Comparison of ENCODE assay signal across 21 mouse cellular contexts in genomic region chr2:50738936-50739598, GRCm38 (mm10).
DNase-seq lines count a peak whose midpoint lies in the region; ATAC-seq lines count a peak whose summit lies in the region.
"Had no signal": no experiment of that assay in that cellular context is flagged by ENCODE, and none has a peak within 500 bp of the region (broad histone marks: within the 10 kb centered on the region; RNA-seq: fewer than 3 reads in every experiment).

No protein-coding gene starts in this region.

- 55% methylated on average over 8 of the region's 8 CpGs for WGBS in hindbrain, embryonic 11.5 days
- 39% methylated on average over 8 of the region's 8 CpGs for WGBS in hindbrain, embryonic 16.5 days
- WGBS in forebrain, embryonic 14.5 days, result 61% methylated on average over 8 of the region's 8 CpGs
- WGBS in hindbrain, embryonic 15.5 days, result 43% methylated on average over 8 of the region's 8 CpGs
- 46% methylated on average over 8 of the region's 8 CpGs for WGBS in midbrain, embryonic 16.5 days

- H3K4me1 ChIP-seq in hindbrain, embryonic 11.5 days (replicated peaks; ENCODE audit: control insufficient read depth, insufficient read depth, low read length), result 0 out of 2 replicates have a peak, but pooled peaks cover 5% of the 10 kb centered on the region
- H3K4me1 ChIP-seq in hindbrain, embryonic 16.5 days (ENCODE audit: control insufficient read depth, insufficient read depth, low read depth, low read length), result no peaks in the 10 kb centered on the region
- peaks cover 4% of the 10 kb centered on the region; the same call in 1 of the 2 replicates for H3K4me1 ChIP-seq in forebrain, embryonic 14.5 days (ENCODE audit: control insufficient read depth, insufficient read depth, low read length)
- H3K4me1 ChIP-seq in hindbrain, embryonic 15.5 days (replicated peaks), result peaks cover 9% of the 10 kb centered on the region
- H3K4me1 ChIP-seq in midbrain, embryonic 16.5 days (ENCODE audit: control insufficient read depth, insufficient read depth, low read length), result peaks cover 13% of the 10 kb centered on the region; the same call in 1 of the 2 replicates
- H3K4me1 ChIP-seq: heart, embryonic 13.5 days; intestine, embryonic 15.5 days; liver, embryonic 15.5 days had no signal

- ATAC-seq in hindbrain, embryonic 11.5 days (ENCODE audit: low FRiP score), result peak; percentile 65
- no peak for ATAC-seq in hindbrain, embryonic 16.5 days
- ATAC-seq in forebrain, embryonic 14.5 days, result peak; percentile 44; the same call in 1 of the 2 replicates
- peak; percentile 30; the same call in 1 of the 2 replicates for ATAC-seq in hindbrain, embryonic 15.5 days (ENCODE audit: low FRiP score, low read depth)
- ATAC-seq in midbrain, embryonic 16.5 days, result peak; percentile 31; the same call in 1 of the 2 replicates
- ATAC-seq in monocyte, adult 5-6 weeks (replicated peaks; ENCODE audit: insufficient number of reproducible peaks, low FRiP score, low TSS enrichment, poor library complexity, severe bottlenecking), result no peak
- ATAC-seq: intestine, embryonic 15.5 days had no signal

- peak; percentile 31 for DNase-seq in hindbrain, embryonic 11.5 days (ENCODE audit: low spot score)
- DNase-seq in forebrain, embryonic 14.5 days (ENCODE audit: low spot score), result peak; percentile 25
- no peak for DNase-seq in layer of hippocampus, postnatal 36 days
- DNase-seq: adrenal gland, postnatal 10 days; cerebellum, adult 11 months; cerebellum, postnatal 10 days; heart, postnatal 36 days; kidney, adult 9 months; kidney, postnatal 25 days; retina, postnatal 1 day; right cerebral cortex, postnatal 4 days; thymus, adult 2 months had no signal

- no peaks in the 10 kb centered on the region for H3K9me3 ChIP-seq in hindbrain, embryonic 11.5 days (ENCODE audit: control insufficient read depth, low read length)
- no peaks in the 10 kb centered on the region for H3K9me3 ChIP-seq in hindbrain, embryonic 16.5 days (ENCODE audit: control insufficient read depth, low read length)
- H3K9me3 ChIP-seq in forebrain, embryonic 14.5 days (replicated peaks; ENCODE audit: control insufficient read depth, low read length), result no peaks in the 10 kb centered on the region
- no peaks in the 10 kb centered on the region for H3K9me3 ChIP-seq in hindbrain, embryonic 15.5 days
- H3K9me3 ChIP-seq in midbrain, embryonic 16.5 days (replicated peaks; ENCODE audit: control insufficient read depth, low read length, poor library complexity, severe bottlenecking), result no peaks in the 10 kb centered on the region
- H3K9me3 ChIP-seq: heart, embryonic 13.5 days; intestine, embryonic 15.5 days; limb, embryonic 15.5 days; liver, embryonic 15.5 days had no signal

- no peaks in the 10 kb centered on the region for H3K27me3 ChIP-seq in hindbrain, embryonic 11.5 days (ENCODE audit: control insufficient read depth, insufficient read depth, low read length)
- H3K27me3 ChIP-seq in hindbrain, embryonic 16.5 days (replicated peaks; ENCODE audit: control insufficient read depth, insufficient read depth, low read length), result no peaks in the 10 kb centered on the region
- H3K27me3 ChIP-seq in forebrain, embryonic 14.5 days (replicated peaks; ENCODE audit: control insufficient read depth, insufficient read depth, low read length), result no peaks in the 10 kb centered on the region
- H3K27me3 ChIP-seq in hindbrain, embryonic 15.5 days, result no peaks in the 10 kb centered on the region
- no peaks in the 10 kb centered on the region for H3K27me3 ChIP-seq in midbrain, embryonic 16.5 days (ENCODE audit: control insufficient read depth, insufficient read depth, low read depth, low read length)
- H3K27me3 ChIP-seq: heart, embryonic 13.5 days; intestine, embryonic 15.5 days; limb, embryonic 15.5 days; liver, embryonic 15.5 days had no signal

- peak overlapping the region; percentile 68 for H3K27ac ChIP-seq in hindbrain, embryonic 11.5 days (ENCODE audit: low read depth, low read length)
- H3K27ac ChIP-seq in hindbrain, embryonic 16.5 days (ENCODE audit: low read depth, low read length), result no peak overlapping the region
- H3K27ac ChIP-seq in forebrain, embryonic 14.5 days (ENCODE audit: low read depth, low read length), result 0 out of 2 replicates have a peak overlapping the region, but pooled peaks have one; percentile 11
- no peak overlapping the region for H3K27ac ChIP-seq in hindbrain, embryonic 15.5 days (replicated peaks)
- H3K27ac ChIP-seq in midbrain, embryonic 16.5 days (ENCODE audit: low read length), result no peak overlapping the region
- H3K27ac ChIP-seq: heart, embryonic 13.5 days; intestine, embryonic 15.5 days; limb, embryonic 15.5 days; liver, embryonic 15.5 days; macrophage had no signal

- no peaks in the 10 kb centered on the region for H3K36me3 ChIP-seq in hindbrain, embryonic 11.5 days (ENCODE audit: control insufficient read depth, insufficient read depth, low read length)
- H3K36me3 ChIP-seq in hindbrain, embryonic 16.5 days (ENCODE audit: control insufficient read depth, insufficient read depth, low read length), result no peaks in the 10 kb centered on the region
- H3K36me3 ChIP-seq in forebrain, embryonic 14.5 days (ENCODE audit: control insufficient read depth, insufficient read depth, low read length), result no peaks in the 10 kb centered on the region
- no peaks in the 10 kb centered on the region for H3K36me3 ChIP-seq in hindbrain, embryonic 15.5 days
- no peaks in the 10 kb centered on the region for H3K36me3 ChIP-seq in midbrain, embryonic 16.5 days (ENCODE audit: control insufficient read depth, insufficient read depth, low read length)
- H3K36me3 ChIP-seq: heart, embryonic 13.5 days; intestine, embryonic 15.5 days; limb, embryonic 15.5 days; liver, embryonic 15.5 days had no signal

- no peak overlapping the region for H3K9ac ChIP-seq in hindbrain, embryonic 11.5 days (ENCODE audit: low read depth, low read length)
- no peak overlapping the region for H3K9ac ChIP-seq in hindbrain, embryonic 16.5 days (ENCODE audit: low read depth, low read length)
- H3K9ac ChIP-seq in forebrain, embryonic 14.5 days (ENCODE audit: low read length), result no peak overlapping the region
- no peak overlapping the region for H3K9ac ChIP-seq in hindbrain, embryonic 15.5 days
- H3K9ac ChIP-seq in midbrain, embryonic 16.5 days (ENCODE audit: low read depth, low read length), result no peak overlapping the region
- H3K9ac ChIP-seq: heart, embryonic 13.5 days; intestine, embryonic 15.5 days; limb, embryonic 15.5 days; liver, embryonic 15.5 days had no signal

- H3K4me2 ChIP-seq in hindbrain, embryonic 11.5 days (replicated peaks; ENCODE audit: low read depth, low read length), result no peak overlapping the region
- H3K4me2 ChIP-seq in hindbrain, embryonic 16.5 days (ENCODE audit: low read length), result no peak overlapping the region
- H3K4me2 ChIP-seq in forebrain, embryonic 14.5 days (ENCODE audit: low read length), result no peak overlapping the region
- no peak overlapping the region for H3K4me2 ChIP-seq in hindbrain, embryonic 15.5 days
- H3K4me2 ChIP-seq in midbrain, embryonic 16.5 days (ENCODE audit: low read length), result no peak overlapping the region
- H3K4me2 ChIP-seq: heart, embryonic 13.5 days; intestine, embryonic 15.5 days; limb, embryonic 15.5 days; liver, embryonic 15.5 days had no signal

- H3K4me3 ChIP-seq in hindbrain, embryonic 11.5 days (ENCODE audit: low read depth, low read length), result no peak overlapping the region
- no peak overlapping the region for H3K4me3 ChIP-seq in hindbrain, embryonic 16.5 days (ENCODE audit: low read length)
- H3K4me3 ChIP-seq in forebrain, embryonic 14.5 days (ENCODE audit: low read depth, low read length), result no peak overlapping the region
- no peak overlapping the region for H3K4me3 ChIP-seq in hindbrain, embryonic 15.5 days
- H3K4me3 ChIP-seq in midbrain, embryonic 16.5 days (ENCODE audit: low read depth, low read length), result no peak overlapping the region
- H3K4me3 ChIP-seq: heart, embryonic 13.5 days; intestine, embryonic 15.5 days; limb, embryonic 15.5 days; liver, embryonic 15.5 days had no signal

Comparison
In these comparisons a context has a peak if more than half of its experiments do, and no peak if none do; other contexts are left out.
1. ATAC-seq: peak in hindbrain, embryonic 11.5 days (single experiment), forebrain, embryonic 14.5 days (single experiment), hindbrain, embryonic 15.5 days (single experiment) and midbrain, embryonic 16.5 days (single experiment); none in hindbrain, embryonic 16.5 days (single experiment) and monocyte, adult 5-6 weeks (single experiment).
2. H3K27ac ChIP-seq: peak in hindbrain, embryonic 11.5 days (single experiment) and forebrain, embryonic 14.5 days (single experiment); none in hindbrain, embryonic 16.5 days (single experiment), hindbrain, embryonic 15.5 days (single experiment) and midbrain, embryonic 16.5 days (single experiment).
3. DNase-seq: peak in hindbrain, embryonic 11.5 days (single experiment) and forebrain, embryonic 14.5 days (single experiment); none in layer of hippocampus, postnatal 36 days (0 of 2).